Mouse (Mus musculus) mesoderm, embryonic 11.5 days (tissue): ENCODE data around the gene Arpc3.
A peak's percentile ranks its signal among the peaks of the same experiment; 100 is the strongest.
"Not testable (repeated sequence)": the region's sequence is repeated elsewhere in the genome, so short reads cannot be mapped to it uniquely, and the experiment has no call there.

Experiments
- DNase-seq: peaks from one replicate; pipeline ENCODE4 v3.0.0-alpha.2; 2012; ENCODE audit warnings: low read depth, low spot score

Arpc3 gene

DNA sequence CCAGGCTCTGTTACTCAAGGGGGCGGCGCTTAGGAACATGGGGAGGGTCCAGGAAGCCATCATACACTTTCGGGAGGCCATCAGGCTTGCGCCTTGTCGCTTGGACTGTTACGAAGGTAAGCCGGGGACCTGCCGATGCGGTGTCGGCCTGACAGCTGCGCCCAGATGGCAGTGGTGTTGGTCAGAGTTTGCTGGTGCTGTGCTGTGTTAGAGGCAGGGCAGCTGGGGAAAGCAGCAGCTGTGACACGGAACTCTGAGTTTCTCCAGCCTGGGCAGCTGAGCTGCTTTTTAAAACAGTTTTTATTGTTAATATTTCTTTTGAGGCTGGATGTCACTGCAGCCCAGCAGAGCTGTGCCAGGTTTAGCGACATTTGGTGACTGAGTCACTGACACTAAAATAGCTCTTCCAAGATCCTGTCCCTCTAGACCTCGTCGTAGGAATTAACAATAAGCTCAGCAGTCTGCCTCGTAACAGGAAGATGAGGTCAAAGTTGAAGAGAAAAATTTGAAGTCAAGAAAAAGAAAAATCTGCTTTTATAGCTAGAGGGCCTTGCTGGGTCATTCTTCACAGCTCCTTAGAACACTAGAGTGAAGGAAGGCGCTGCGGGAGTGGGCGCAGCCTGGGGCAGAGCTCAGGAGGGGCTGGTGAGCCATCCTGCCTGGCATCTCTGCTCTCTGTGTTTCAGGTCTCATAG is 47.9 kb downstream of the Arpc3 start:
- no peak for DNase-seq

DNA sequence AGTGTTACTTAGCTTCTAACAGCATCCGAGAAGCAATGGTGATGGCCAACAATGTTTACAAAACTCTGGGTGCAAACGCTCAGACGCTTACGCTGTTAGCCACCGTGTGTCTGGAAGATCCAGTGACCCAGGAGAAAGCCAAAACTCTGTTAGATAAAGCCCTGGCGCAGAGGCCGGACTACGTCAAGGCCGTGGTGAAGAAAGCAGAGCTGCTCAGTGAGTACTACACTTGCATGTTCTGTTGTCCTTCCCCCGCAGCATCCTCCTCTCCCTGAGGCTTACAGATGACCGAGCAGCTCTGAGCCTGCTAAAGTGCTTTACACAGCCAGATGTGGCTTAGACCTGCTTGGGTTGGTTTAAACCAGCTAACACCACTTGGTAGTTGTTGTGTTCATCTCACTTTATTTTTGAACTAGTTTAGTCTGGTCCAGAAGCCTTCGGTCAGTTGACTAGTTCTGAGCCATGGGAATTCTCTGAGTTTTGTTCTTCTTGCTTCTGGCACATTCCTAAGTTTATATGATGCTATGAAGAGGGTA is 48.5 kb downstream of the Arpc3 start:
- no peak for DNase-seq

- no peak for DNase-seq
Measured at GRCm38 (mm10) chr5:122444492-122444891, 52.8 kb downstream of the Arpc3 start.

DNA sequence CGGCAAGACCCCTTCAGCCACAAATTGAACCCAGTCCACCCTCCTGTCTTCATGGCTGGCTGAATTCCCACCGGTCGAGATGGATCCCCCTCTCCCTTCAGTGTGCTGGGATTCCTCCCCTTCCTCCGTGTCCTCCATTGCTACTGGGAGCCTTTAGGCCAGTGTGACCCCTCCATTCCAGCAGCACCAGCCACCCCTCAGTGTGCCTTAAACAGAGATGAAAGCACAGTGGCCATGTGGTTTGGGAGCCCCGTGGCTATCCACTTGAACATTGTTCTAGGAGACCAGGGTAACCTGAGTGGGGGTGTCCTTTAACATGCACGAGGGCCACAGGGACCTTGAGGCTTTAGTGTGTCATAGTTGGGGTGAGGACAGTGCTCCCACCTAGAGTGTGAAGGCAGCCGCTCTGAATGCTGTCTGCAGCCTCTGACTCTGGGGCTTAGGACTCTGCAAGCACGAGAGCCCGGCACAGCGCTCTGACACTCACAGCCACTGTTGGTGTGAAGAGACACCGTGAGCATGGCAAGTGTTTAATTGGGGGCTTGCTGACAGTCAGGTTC is 53.5 kb downstream of the Arpc3 start:
- no peak for DNase-seq

DNA sequence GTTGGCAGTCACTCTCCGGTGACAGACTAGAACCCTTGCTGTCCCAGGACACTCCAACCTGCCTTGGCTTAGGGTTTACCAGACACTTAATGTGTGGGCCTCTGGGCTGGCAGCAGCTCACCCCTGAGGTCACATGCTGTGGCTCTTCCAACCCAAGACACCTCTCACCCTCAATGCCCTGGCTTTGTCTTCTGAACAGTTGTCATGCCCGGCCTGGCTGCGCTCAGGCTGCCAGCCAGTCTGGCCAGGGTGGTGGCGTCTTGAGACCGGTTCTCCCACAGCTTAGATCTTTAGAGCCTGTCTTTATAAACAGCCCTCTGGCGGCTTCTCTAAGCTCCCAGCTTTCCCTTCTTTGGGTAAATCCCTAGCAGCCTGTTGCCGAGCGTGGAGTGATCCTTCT is 56.2 kb downstream of the Arpc3 start:
- DNase-seq: no peak

DNA sequence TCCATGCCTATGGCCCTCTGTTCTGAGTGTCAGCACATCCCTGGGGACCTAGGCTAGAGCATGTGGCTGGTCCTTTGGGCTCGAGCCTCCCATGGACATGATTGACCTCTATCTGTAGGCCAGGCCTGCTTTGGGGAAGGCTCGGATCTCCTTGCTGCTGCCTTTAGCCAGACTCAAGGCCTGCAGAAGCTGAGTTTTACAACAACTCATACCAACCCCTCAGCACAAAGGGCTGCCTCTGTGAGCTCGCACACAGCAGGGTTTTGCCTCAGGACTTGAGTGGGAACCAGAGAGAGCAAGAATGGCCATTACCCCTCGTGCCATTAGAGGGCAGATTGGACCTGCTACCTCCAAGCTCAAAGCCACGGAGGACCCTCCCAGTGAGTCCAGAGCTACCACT is 57.2 kb downstream of the Arpc3 start:
- DNase-seq: no peak

- DNase-seq: peak; percentile 35
Measured at GRCm38 (mm10) chr5:122449946-122450345, 58.3 kb downstream of the Arpc3 start.

- no peak for DNase-seq
Measured at GRCm38 (mm10) chr5:122450913-122451317, 59.2 kb downstream of the Arpc3 start.

DNA sequence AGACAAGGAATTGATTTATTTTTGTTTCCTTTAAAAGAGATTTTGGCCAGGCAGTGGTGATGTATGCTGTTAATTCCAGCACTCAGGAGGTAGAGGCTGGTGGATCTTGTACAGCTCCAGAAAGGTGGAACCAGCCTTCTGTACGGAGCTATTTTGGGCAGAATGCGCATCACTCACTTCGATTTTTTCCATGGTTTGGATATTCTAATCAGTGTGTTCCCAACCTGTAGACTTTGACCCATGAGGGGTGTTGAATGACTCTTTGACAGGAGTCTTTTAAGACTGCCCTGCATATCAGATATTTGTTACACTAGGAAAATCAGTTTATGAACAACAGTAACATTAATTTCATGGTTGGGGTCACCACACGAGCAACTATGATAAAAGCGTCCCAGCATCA is 59.6 kb downstream of the Arpc3 start:
- DNase-seq: no peak

GRCm38 (mm10) chr5:122452194-122452593 is 60.5 kb downstream of the Arpc3 start:
- DNase-seq: no peak

DNA sequence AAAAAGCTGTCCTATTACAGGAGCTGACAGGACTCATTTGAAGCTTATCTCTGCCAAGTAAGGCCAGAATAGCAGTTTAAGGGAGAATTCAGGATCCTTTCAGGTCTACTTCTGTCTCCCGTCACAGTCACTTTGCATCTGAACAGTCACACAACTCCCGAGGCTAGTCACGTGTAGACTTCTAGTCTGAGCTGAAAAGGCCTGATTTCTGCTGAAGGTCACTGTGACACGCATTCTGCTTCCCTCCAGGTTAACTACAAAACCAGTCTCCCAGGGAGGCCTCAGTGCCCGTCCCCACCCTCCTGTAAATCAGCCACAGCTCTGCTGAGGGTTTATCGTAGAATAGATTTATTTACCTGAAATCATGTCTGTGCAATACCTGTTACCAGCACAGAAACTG is 61.5 kb downstream of the Arpc3 start:
- no peak for DNase-seq

- DNase-seq: no peak
Measured at GRCm38 (mm10) chr5:122454442-122454841, 62.8 kb downstream of the Arpc3 start.

DNA sequence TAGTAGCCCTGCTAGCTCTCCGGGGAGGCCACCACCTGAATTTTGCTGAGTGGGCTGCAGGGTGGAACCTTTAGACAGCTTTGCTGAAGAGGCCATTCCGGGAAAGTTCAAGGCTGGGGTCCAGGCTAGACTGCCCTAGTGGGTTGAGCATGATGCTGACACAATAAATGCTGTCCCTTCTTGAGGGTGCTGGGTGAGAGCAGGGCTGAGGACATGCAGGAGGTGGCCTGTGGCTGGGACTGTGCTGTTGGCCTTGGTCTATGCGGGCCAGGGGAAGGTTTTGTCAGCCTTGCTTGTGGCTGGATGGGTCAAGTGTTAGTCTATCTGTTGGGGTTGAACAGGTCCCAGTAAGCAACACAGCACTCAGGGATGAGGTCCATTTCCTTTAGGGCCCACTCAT is 63.2 kb downstream of the Arpc3 start:
- DNase-seq: no peak

DNA sequence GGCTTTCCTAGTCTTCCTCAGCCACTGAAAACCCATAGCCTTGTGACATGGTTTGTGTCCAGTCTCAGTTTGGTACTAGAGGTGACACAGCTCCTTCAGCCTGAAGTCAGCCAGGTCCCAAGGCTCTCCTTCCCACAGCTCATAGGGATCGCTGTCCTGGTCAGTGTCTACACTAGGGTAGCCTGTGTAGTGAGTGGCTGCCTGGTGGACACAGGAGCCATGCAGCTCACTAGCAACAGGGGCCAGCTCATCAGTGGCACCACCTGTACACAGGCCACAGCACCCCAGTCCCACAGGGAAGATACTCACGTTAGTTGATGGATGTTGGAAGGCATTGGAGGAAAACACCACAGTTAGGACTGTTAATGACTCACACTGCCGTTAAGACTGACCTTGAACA is 63.9 kb downstream of the Arpc3 start:
- DNase-seq: no peak

DNA sequence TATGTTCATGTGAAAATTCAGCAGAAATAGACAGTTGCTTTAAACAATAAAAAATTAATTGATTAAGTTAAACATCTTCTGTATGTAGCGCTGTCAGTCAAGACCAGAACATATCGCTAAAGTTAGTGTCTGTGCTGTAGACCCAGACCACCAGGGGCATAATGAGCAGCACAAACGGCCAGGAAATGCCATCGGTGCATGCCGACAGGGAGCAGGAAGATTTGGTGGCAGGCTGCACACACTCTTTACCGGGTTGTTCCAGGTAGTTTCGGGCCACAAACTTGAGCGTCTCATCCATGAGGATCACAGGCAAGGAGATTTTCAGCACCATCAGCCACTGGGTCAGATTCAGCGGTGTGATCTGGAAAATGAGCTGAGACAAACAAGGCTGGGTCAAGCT is 65.4 kb downstream of the Arpc3 start:
- DNase-seq: not testable (repeated sequence)

GRCm38 (mm10) chr5:122458066-122458465 is 66.4 kb downstream of the Arpc3 start:
- no peak for DNase-seq

DNA sequence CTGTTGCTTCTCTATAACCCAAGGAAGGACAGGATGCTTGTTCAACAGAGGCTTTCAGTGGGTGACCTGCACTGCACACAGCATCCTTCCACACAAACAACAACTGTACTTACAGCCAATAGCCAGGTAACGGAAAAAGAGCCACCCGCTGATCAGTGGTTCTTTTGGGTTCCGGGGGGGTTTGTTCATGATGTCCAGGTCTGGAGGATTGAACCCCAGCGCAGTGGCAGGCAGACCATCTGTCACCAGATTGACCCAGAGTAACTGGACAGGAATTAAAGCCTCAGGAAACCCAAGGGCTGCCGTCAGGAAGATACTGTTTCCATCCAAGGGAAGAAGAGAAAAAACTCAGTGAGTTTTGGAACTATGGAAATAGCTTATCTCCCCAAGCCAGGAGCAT is 67.7 kb downstream of the Arpc3 start:
- no peak for DNase-seq

- no peak for DNase-seq
Measured at GRCm38 (mm10) chr5:122460656-122461055, 69.0 kb downstream of the Arpc3 start.

GRCm38 (mm10) chr5:122461431-122461830 is 69.8 kb downstream of the Arpc3 start:
- DNase-seq: no peak
